Mouse (Mus musculus): ENCODE measurements around the gene Kmt2b. TPM values are rescaled to one million over a fixed set of nuclear protein-coding genes. Genes with fewer than 3 reads are reported as not detected.

Gene Kmt2b
- polyA plus RNA-seq, 1 experiment from 2014 or later = 9.8 TPM

DNA sequence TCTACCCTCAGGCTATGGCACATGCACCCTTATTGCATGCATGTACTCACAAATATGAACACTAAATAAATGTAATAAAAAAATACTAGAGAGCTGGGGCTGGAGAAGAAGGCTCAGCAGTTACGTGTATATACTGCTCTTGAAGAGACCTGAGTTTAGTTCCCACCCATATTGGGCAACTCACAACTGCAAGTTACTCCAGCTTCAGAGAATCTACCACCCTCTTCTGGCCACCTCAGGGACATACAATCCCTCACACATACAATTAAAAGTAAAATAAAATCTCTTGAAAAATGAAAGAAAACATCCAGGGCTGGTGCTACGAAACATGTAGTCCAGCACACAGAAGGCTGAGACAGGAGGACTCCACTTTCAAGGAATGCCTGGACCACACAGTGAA is 25.9 kb upstream of the Kmt2b start:
- Histone ChIP-seq H3K4me1 (replicated peaks) (no peaks in the 10 kb centered on the region), H3K4me2 (no peak overlapping the region), H3K9me3 (no peaks in the 10 kb centered on the region), H3K27ac (replicated peaks) (no peak overlapping the region), H3K27me3 (no peaks in the 10 kb centered on the region), H3K36me3 (peaks cover 44% of the 10 kb centered on the region), H3K9ac (no peak overlapping the region), H3K4me3 (no peak overlapping the region)
- ATAC-seq (ENCODE audit: low FRiP score, low read depth) = no peak
- 76% methylated on average over 2 of the region's 2 CpGs for WGBS

DNA sequence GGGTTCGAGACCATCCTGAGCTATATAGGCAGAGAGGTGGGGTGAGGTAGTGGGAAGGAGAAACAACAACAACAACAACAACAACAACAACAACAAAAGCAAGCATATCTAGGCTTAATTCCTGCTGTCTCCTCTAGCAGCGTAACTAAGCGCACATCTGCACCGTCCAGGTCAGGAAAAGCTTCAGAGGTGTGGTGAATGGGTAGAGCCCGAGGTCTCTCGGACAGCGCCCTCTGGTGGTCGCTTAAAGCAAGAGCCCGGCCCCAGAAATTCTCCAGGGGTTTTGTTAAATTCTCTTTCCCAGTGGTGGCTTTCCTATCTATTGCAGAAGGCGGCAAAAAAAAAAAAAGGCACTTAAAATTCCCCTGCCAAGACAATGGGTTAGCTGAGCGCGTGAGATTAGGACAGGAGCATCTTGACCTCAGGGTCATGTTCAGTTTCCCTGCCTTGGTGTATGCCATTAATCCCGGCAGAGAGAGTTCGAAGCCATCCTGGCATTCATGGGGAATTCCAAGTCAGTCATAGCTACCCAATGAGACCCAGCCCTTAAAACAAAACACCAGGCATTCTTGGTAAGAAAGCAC is 25.1 kb upstream of the Kmt2b start:
- Histone ChIP-seq H3K4me2 (no peak overlapping the region), H3K9me3 (no peaks in the 10 kb centered on the region), H3K4me3 (no peak overlapping the region), H3K36me3 (peaks cover 35% of the 10 kb centered on the region), H3K27me3 (no peaks in the 10 kb centered on the region), H3K27ac (replicated peaks) (no peak overlapping the region), H3K4me1 (replicated peaks) (no peaks in the 10 kb centered on the region), H3K9ac (no peak overlapping the region)
- 24% methylated on average over 14 of the region's 14 CpGs for WGBS
- no peak for ATAC-seq (ENCODE audit: low FRiP score, low read depth)

GRCm38 (mm10) chr7:30612654-30613402 is 24.3 kb upstream of the Kmt2b start, which contains the start of gene Upk1a:
Upk1a (minus strand) TSS chr7:30612847.
- Histone ChIP-seq H3K36me3 (peaks cover 27% of the 10 kb centered on the region), H3K27me3 (no peaks in the 10 kb centered on the region), H3K27ac (replicated peaks) (no peak within 1 kb of the TSS), H3K4me1 (replicated peaks) (no peaks in the 10 kb centered on the region), H3K9me3 (no peaks in the 10 kb centered on the region), H3K4me3 (no peak within 1 kb of the TSS), H3K4me2 (no peak within 1 kb of the TSS), H3K9ac (no peak within 1 kb of the TSS)
- ATAC-seq (ENCODE audit: low FRiP score, low read depth) = no peak
- 80% methylated on average over 8 of the region's 8 CpGs for WGBS

DNA sequence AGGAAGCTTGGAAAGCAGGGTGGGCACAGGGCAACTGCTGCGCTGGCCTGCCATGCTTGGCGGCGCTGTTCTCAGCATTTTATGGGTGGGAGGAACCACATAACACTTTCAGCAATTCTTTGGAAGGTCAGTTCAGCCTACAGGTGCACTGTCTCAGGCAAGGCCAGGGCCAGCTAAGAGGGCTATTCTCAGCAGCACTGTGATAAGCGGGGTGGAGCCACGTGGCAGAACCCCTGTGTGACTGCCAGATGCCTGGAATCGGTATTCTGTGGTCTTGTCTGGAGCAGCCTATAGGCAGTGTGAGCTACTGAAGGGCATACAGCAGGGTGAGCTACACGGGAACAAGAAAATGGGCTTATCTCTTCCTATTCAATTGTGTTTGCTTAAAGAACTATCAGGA is 21.5 kb upstream of the Kmt2b start:
- no peak overlapping the region for H3K27ac ChIP-seq (replicated peaks)

GRCm38 (mm10) chr7:30608476-30608875 is 19.9 kb upstream of the Kmt2b start:
- no peak for ATAC-seq (ENCODE audit: low FRiP score, low read depth)
- no peaks in the 10 kb centered on the region for H3K4me1 ChIP-seq (replicated peaks)
- no peaks in the 10 kb centered on the region for H3K36me3 ChIP-seq
- H3K9ac ChIP-seq = no peak overlapping the region
- H3K27ac ChIP-seq (replicated peaks) = no peak overlapping the region
- no peaks in the 10 kb centered on the region for H3K9me3 ChIP-seq
- no peak overlapping the region for H3K4me3 ChIP-seq
- no peaks in the 10 kb centered on the region for H3K27me3 ChIP-seq
- WGBS = 45% methylated on average over 16 of the region's 16 CpGs
- no peak overlapping the region for H3K4me2 ChIP-seq

More for the DNA sequence above, 21.5 kb upstream of the Kmt2b start:
- no peaks in the 10 kb centered on the region for H3K27me3 ChIP-seq
- no peak overlapping the region for H3K4me3 ChIP-seq
- no peaks in the 10 kb centered on the region for H3K4me1 ChIP-seq (replicated peaks)
- H3K9me3 ChIP-seq = no peaks in the 10 kb centered on the region
- no peaks in the 10 kb centered on the region for H3K36me3 ChIP-seq
- no peak for ATAC-seq (ENCODE audit: low FRiP score, low read depth)
- no peak overlapping the region for H3K9ac ChIP-seq
- H3K4me2 ChIP-seq = no peak overlapping the region
- whole genome bisulfite sequencing = 69% methylated on average over 7 of the region's 7 CpGs

DNA sequence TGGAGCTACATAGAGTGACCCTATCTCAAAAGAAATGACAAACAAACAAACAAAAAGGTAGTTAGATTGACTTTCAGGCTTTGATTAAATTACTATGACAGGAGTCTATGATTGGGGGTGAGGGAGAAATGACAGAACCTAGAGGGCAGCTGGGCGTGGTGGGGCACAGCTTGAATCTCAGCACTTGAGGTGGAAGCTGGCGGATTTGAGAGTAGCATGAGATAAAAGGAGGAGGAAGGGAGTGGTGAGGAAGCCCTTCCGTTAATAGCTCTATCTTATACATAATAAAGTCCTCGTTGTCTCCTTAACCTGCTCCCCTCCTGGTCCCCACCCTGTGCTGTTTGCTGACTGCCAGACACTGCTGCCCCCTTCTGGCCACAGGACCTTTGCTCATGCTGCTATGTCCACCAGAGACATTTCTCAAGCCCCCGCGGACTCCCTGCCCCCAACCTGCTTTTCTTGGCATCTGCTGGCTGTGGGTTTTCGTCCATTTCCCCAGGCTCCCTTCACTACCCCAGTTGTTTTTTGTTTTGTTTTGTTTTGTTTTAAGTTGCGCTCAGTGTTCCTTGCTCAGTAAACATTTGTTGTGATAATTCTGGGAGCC is 19.3 kb upstream of the Kmt2b start:
- Histone ChIP-seq H3K9me3 (no peaks in the 10 kb centered on the region), H3K9ac (no peak overlapping the region), H3K4me3 (no peak overlapping the region), H3K27ac (replicated peaks) (no peak overlapping the region), H3K27me3 (no peaks in the 10 kb centered on the region), H3K36me3 (no peaks in the 10 kb centered on the region), H3K4me2 (no peak overlapping the region), H3K4me1 (replicated peaks) (no peaks in the 10 kb centered on the region)
- ATAC-seq (ENCODE audit: low FRiP score, low read depth) = 0 out of 2 replicates have a peak, but pooled peaks have one; percentile 25
- 32% methylated on average over 8 of the region's 8 CpGs for WGBS

- Histone ChIP-seq H3K4me1 (replicated peaks) (peaks cover 8% of the 10 kb centered on the region), H3K27ac (replicated peaks) (no peak overlapping the region), H3K36me3 (no peaks in the 10 kb centered on the region), H3K4me3 (no peak overlapping the region), H3K27me3 (no peaks in the 10 kb centered on the region), H3K9me3 (no peaks in the 10 kb centered on the region), H3K9ac (no peak overlapping the region), H3K4me2 (no peak overlapping the region)
- 90% methylated on average over 8 of the region's 8 CpGs for WGBS
- ATAC-seq (ENCODE audit: low FRiP score, low read depth) = no peak
These were observed 16.4 kb upstream of the Kmt2b start for GRCm38 (mm10) chr7:30604944-30605343.

- ATAC-seq (ENCODE audit: low FRiP score, low read depth) = no peak
- Histone ChIP-seq H3K4me2 (no peak overlapping the region), H3K9ac (no peak overlapping the region), H3K36me3 (no peaks in the 10 kb centered on the region), H3K4me1 (replicated peaks) (peaks cover 14% of the 10 kb centered on the region), H3K27me3 (no peaks in the 10 kb centered on the region), H3K9me3 (no peaks in the 10 kb centered on the region), H3K27ac (replicated peaks) (no peak overlapping the region), H3K4me3 (no peak overlapping the region)
- 66% methylated on average over 8 of the region's 8 CpGs for WGBS
These were observed 15.9 kb upstream of the Kmt2b start for GRCm38 (mm10) chr7:30604424-30604823.

- no peaks in the 10 kb centered on the region for H3K9me3 ChIP-seq
- H3K27ac ChIP-seq (replicated peaks) = no peak overlapping the region
- 61% methylated on average over 3 of the region's 3 CpGs for WGBS
- H3K36me3 ChIP-seq = no peaks in the 10 kb centered on the region
- H3K27me3 ChIP-seq = no peaks in the 10 kb centered on the region
- ATAC-seq (ENCODE audit: low FRiP score, low read depth) = no peak
- no peak overlapping the region for H3K4me3 ChIP-seq
- no peak overlapping the region for H3K4me2 ChIP-seq
- H3K4me1 ChIP-seq (replicated peaks) = peaks cover 14% of the 10 kb centered on the region
- no peak overlapping the region for H3K9ac ChIP-seq
These were observed 14.1 kb upstream of the Kmt2b start for GRCm38 (mm10) chr7:30602583-30602982.

DNA sequence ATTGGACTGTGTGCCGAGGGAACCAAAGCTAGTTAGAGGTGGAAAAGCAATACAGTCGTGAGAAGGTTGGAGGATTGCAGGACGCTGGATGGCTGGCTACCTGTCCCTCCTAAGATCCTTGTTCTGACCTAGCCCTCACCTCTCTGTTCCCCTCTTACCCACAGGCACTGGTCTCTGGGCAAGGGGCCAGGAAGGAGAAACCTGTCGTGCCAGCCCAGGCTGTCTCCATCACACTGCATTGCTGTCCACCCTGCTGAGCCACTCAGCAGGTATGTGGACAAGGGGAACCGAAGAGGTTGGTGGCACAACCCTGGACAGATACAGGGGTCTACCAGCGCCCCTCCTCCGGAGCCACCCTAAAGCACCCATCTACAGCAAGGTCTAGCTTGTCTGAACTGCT is 12.1 kb upstream of the Kmt2b start:
- Histone ChIP-seq H3K36me3 (no peaks in the 10 kb centered on the region), H3K4me1 (replicated peaks) (peaks cover 14% of the 10 kb centered on the region), H3K9me3 (no peaks in the 10 kb centered on the region), H3K4me2 (peak overlapping the region; percentile 50; the same call in 1 of the 2 replicates), H3K27me3 (no peaks in the 10 kb centered on the region), H3K4me3 (no peak overlapping the region), H3K27ac (replicated peaks) (peak overlapping the region; percentile 27; the same call in 1 of the 2 replicates), H3K9ac (no peak overlapping the region)
- peak; percentile 4; the same call in 1 of the 2 replicates for ATAC-seq (ENCODE audit: low FRiP score, low read depth)
- 71% methylated on average over 7 of the region's 7 CpGs for WGBS

DNA sequence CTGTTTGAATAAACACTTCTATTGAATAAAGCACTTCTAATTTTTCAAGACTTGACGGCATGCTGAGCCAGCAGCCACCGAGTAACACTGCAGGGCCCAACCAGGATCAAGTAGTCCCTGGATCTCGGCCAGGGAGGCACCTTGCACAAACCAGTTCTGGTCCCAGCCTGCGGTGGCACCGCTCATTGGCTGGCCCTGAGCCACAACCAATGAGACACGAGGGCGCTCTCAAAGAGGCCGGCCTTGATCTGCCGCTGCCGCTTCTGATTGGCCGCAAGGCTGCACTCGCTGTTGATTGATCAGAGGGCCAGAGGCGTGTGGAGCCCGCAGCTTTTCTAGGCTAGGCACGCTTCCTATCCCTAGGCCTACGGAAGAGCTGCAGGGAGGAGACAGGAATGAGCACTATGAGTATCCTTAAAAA is 11.4 kb upstream of the Kmt2b start:
- Histone ChIP-seq H3K4me1 (replicated peaks) (peaks cover 14% of the 10 kb centered on the region), H3K9ac (no peak overlapping the region), H3K36me3 (no peaks in the 10 kb centered on the region), H3K4me3 (peak overlapping the region; percentile 23), H3K27me3 (no peaks in the 10 kb centered on the region), H3K4me2 (peak overlapping the region; percentile 50), H3K27ac (replicated peaks) (peak overlapping the region; percentile 27), H3K9me3 (no peaks in the 10 kb centered on the region)
- peak; percentile 98 for ATAC-seq (ENCODE audit: low FRiP score, low read depth)
- WGBS = 0% methylated on average over 16 of the region's 16 CpGs

- H3K4me1 ChIP-seq (replicated peaks) = peaks cover 14% of the 10 kb centered on the region
- WGBS = 91% methylated on average over 12 of the region's 12 CpGs
- no peaks in the 10 kb centered on the region for H3K9me3 ChIP-seq
- no peak within 1 kb of the TSS for H3K9ac ChIP-seq
- no peak for ATAC-seq (ENCODE audit: low FRiP score, low read depth)
- no peaks in the 10 kb centered on the region for H3K36me3 ChIP-seq
- peak within 1 kb of the TSS; percentile 27; the same call in 1 of the 2 replicates for H3K27ac ChIP-seq (replicated peaks)
- no peaks in the 10 kb centered on the region for H3K27me3 ChIP-seq
- H3K4me3 ChIP-seq = peak within 1 kb of the TSS; percentile 23
- peak within 1 kb of the TSS; percentile 50 for H3K4me2 ChIP-seq
These were observed 10.3 kb upstream of the Kmt2b start, which contains the start of gene Zbtb32 for GRCm38 (mm10) chr7:30598786-30599185. Zbtb32 (minus strand) TSS chr7:30598909.
